8 mouse cellular contexts compared by ENCODE assay signal in the genomic region with DNA sequence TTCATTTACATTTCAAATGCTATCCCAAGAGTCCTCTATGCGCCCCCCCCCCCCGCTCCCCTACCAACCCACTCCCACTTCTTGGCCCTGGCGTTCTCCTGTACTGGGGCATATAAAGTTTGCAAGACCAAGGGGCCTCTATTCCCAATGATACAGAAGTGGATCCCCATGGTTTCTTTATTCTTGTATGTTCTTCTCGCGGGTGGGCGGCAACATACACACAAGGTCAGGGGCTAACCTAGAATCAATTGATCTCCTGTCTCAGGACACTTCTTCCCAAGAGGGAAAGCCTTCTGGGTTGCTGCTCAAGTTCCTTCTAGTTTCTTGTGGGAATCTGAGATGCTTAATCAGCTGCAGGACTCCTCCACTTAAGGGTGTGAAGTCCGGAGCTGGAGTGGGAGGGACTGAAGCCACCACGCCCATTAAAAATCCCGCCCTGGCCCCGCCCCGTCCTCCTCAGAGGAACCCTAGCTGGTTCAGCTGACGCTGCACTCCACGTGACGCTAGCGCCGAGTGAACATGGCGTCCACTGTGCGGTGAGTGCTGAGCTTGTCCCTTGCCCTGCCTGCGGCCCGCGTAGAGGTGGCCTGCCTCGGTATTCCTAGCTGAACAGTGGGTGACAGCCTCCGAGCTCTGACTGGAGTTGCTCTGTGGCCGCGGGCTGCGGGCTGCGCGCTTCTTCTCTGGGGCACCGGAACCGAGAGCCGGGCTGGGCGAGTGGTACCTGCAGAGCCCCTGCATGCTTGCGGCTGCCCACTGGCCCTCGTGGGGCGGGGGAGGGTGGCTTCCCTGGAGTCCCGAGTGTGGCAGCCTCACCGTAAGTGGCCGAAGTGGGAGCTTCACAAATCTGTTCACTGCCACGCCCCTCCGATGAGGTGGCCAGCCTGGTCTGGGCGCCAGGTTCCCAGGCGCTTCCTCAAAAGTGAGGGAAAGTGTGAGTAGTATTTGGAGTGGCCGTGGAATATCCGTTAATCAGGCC. TPM values are rescaled to one million over a fixed set of nuclear protein-coding genes. Genes with fewer than 3 reads are reported as not detected.
DNase-seq lines count a peak whose midpoint lies in the region; ATAC-seq and TF ChIP-seq lines count a peak whose summit lies in the region.

Gene Pepd (plus strand): TSS at position 461 of the 979 bp plus-strand sequence.

- TF ChIP-seq EP300 in CH12.LX (IDR thresholded peaks at IDR 0.05; ENCODE audit: low read length) = no peak

- no peak for TF ChIP-seq CTCF in CH12.LX (conservative IDR thresholded peaks at IDR 0.05 in 1 of 2, IDR thresholded peaks at IDR 0.05 in 1 of 2; ENCODE audit: low read depth in 2 of 2, low read length in 2 of 2)
- no peak for TF ChIP-seq CTCF in testis, adult 2 months (IDR thresholded peaks at IDR 0.05; ENCODE audit: control insufficient read depth, insufficient read depth, insufficient replicate concordance, low read depth, low read length)

- peak within 1 kb of the TSS; percentile 86 for H3K4me2 ChIP-seq in CH12.LX (ENCODE audit: insufficient read depth, low read depth, poor library complexity, severe bottlenecking)
- peak within 1 kb of the TSS; percentile 89 for H3K4me2 ChIP-seq in heart, embryonic 15.5 days
- peak within 1 kb of the TSS; percentile 72 for H3K4me2 ChIP-seq in liver, embryonic 16.5 days (ENCODE audit: low read depth, low read length)
- peak within 1 kb of the TSS; percentile 92 for H3K4me2 ChIP-seq in neural tube, embryonic 13.5 days

- H3K27ac ChIP-seq in CH12.LX (ENCODE audit: insufficient read depth, low read depth) = no peak within 1 kb of the TSS
- H3K27ac ChIP-seq in forebrain, embryonic 10.5 days = peak within 1 kb of the TSS; percentile 85
- H3K27ac ChIP-seq in heart, embryonic 15.5 days = no peak within 1 kb of the TSS
- H3K27ac ChIP-seq in liver, embryonic 16.5 days (ENCODE audit: low read length) = no peak within 1 kb of the TSS
- no peak within 1 kb of the TSS for H3K27ac ChIP-seq in neural tube, embryonic 13.5 days (replicated peaks)
- H3K27ac ChIP-seq in testis, adult 2 months (ENCODE audit: control insufficient read depth, insufficient read depth, low read depth, low read length) = no peak within 1 kb of the TSS

- TF ChIP-seq POLR2A in CH12.LX (IDR thresholded peaks at IDR 0.05; ENCODE audit: low read depth, low read length) = peak; percentile 88
- peak; percentile 75 for TF ChIP-seq POLR2A in testis, adult 2 months (IDR thresholded peaks at IDR 0.05; ENCODE audit: control insufficient read depth, low read depth, low read length)

- peaks cover 6% of the 10 kb centered on the region for H3K27me3 ChIP-seq in CH12.LX (replicated peaks)
- peaks cover 15% of the 10 kb centered on the region for H3K27me3 ChIP-seq in forebrain, embryonic 10.5 days (ENCODE audit: poor library complexity, severe bottlenecking)
- no peaks in the 10 kb centered on the region for H3K27me3 ChIP-seq in heart, embryonic 15.5 days
- H3K27me3 ChIP-seq in liver, embryonic 16.5 days (ENCODE audit: control insufficient read depth, insufficient read depth, low read depth, low read length) = no peaks in the 10 kb centered on the region
- 0 out of 2 replicates have a peak, but pooled peaks cover 2% of the 10 kb centered on the region for H3K27me3 ChIP-seq in neural tube, embryonic 13.5 days
- no peaks in the 10 kb centered on the region for H3K27me3 ChIP-seq in testis, adult 2 months (ENCODE audit: control insufficient read depth, insufficient read depth, low read length)

- 7% methylated on average over 44 of the region's 44 CpGs for WGBS in forebrain, embryonic 10.5 days
- WGBS in heart, embryonic 15.5 days = 6% methylated on average over 44 of the region's 44 CpGs
- WGBS in liver, embryonic 16.5 days (ENCODE audit: insufficient replicate concordance) = 7% methylated on average over 44 of the region's 44 CpGs
- 5% methylated on average over 44 of the region's 44 CpGs for WGBS in neural tube, embryonic 13.5 days

- DNase-seq in CH12.LX (ENCODE audit: extremely low read depth) = peak; percentile 91
- DNase-seq in c-Kit-positive CD71-negative TER-119-negative erythroid progenitor cells, embryonic 14.5 days (ENCODE audit: low read depth) = peak; percentile 81
- peak; percentile 95 for DNase-seq in forebrain, embryonic 10.5 days (ENCODE audit: extremely low spot score, low spot score)
- peak; percentile 94 to 96 for DNase-seq in kidney, postnatal 25 days

- dilution Hi-C loops in CH12.LX (cut with MboI; ENCODE audit: extremely low pct_ligation_motif_present, extremely low pct_unique_long_range_greater_than_20kb, low sequenced_read_pairs) = no loop called here

- peaks cover 4 to 17% of the 10 kb centered on the region in 2 experiments; a peak in 3 of 4 replicates for H3K4me1 ChIP-seq in CH12.LX (ENCODE audit: control insufficient read depth in 1 of 2, insufficient read depth in 2 of 2)
- H3K4me1 ChIP-seq in forebrain, embryonic 10.5 days = peaks cover 31% of the 10 kb centered on the region
- H3K4me1 ChIP-seq in heart, embryonic 15.5 days (replicated peaks) = peaks cover 11% of the 10 kb centered on the region
- H3K4me1 ChIP-seq in liver, embryonic 16.5 days (ENCODE audit: control insufficient read depth, low read depth, low read length) = peaks cover 11% of the 10 kb centered on the region
- H3K4me1 ChIP-seq in neural tube, embryonic 13.5 days (replicated peaks) = peaks cover 42% of the 10 kb centered on the region
- peaks cover 2% of the 10 kb centered on the region for H3K4me1 ChIP-seq in testis, adult 2 months (ENCODE audit: control insufficient read depth, insufficient read depth, low read length)

- H3K36me3 ChIP-seq in CH12.LX (replicated peaks in 1 of 2; ENCODE audit: control insufficient read depth in 1 of 2, insufficient read depth in 1 of 2, low read length in 1 of 2) = peaks cover 0 to 23% of the 10 kb centered on the region in 2 experiments
- no peaks in the 10 kb centered on the region for H3K36me3 ChIP-seq in forebrain, embryonic 10.5 days (replicated peaks)
- H3K36me3 ChIP-seq in heart, embryonic 15.5 days = no peaks in the 10 kb centered on the region
- no peaks in the 10 kb centered on the region for H3K36me3 ChIP-seq in liver, embryonic 16.5 days (ENCODE audit: control insufficient read depth, insufficient read depth)
- no peaks in the 10 kb centered on the region for H3K36me3 ChIP-seq in neural tube, embryonic 13.5 days
- no peaks in the 10 kb centered on the region for H3K36me3 ChIP-seq in testis, adult 2 months (ENCODE audit: control insufficient read depth, insufficient read depth, low read length)

- peak; percentile 92 for ATAC-seq in heart, embryonic 15.5 days (replicated peaks; ENCODE audit: insufficient number of reproducible peaks, insufficient read depth, low FRiP score, low read depth)
- ATAC-seq in liver, embryonic 16.5 days (ENCODE audit: low read depth) = peak; percentile 96
- ATAC-seq in neural tube, embryonic 13.5 days (ENCODE audit: low read depth) = peak; percentile 91

- peak within 1 kb of the TSS; percentile 63 to 89 (median 73) for H3K4me3 ChIP-seq in CH12.LX (replicated peaks in 1 of 3; ENCODE audit: low read depth in 2 of 3, low read length in 2 of 3, poor library complexity in 1 of 3)
- peak within 1 kb of the TSS; percentile 86 for H3K4me3 ChIP-seq in forebrain, embryonic 10.5 days
- peak within 1 kb of the TSS; percentile 87 for H3K4me3 ChIP-seq in heart, embryonic 15.5 days
- H3K4me3 ChIP-seq in liver, embryonic 16.5 days (ENCODE audit: low read depth, low read length) = peak within 1 kb of the TSS; percentile 69
- peak within 1 kb of the TSS; percentile 69 for H3K4me3 ChIP-seq in neural tube, embryonic 13.5 days
- H3K4me3 ChIP-seq in testis, adult 2 months (ENCODE audit: control insufficient read depth, low read depth, low read length) = peak within 1 kb of the TSS; percentile 85

- H3K79me2 ChIP-seq in CH12.LX (replicated peaks; ENCODE audit: control insufficient read depth, extremely low read depth, insufficient read depth, poor library complexity, severe bottlenecking) = no peaks in the 10 kb centered on the region

- in situ Hi-C loops in CH12.LX (cut with MboI; ENCODE audit: low pct_ligation_motif_present, low pct_unique_long_range_greater_than_20kb, low sequenced_read_pairs) = no loop called here

- H3K9ac ChIP-seq in CH12.LX (ENCODE audit: insufficient read depth, low read depth) = peak within 1 kb of the TSS; percentile 31
- H3K9ac ChIP-seq in heart, embryonic 15.5 days = peak within 1 kb of the TSS; percentile 76
- H3K9ac ChIP-seq in liver, embryonic 16.5 days (ENCODE audit: low read depth, low read length) = peak within 1 kb of the TSS; percentile 65
- peak within 1 kb of the TSS; percentile 80 for H3K9ac ChIP-seq in neural tube, embryonic 13.5 days

- no peak for TF ChIP-seq RAD21 in CH12.LX (IDR thresholded peaks at IDR 0.05; ENCODE audit: low read depth, low read length)

- H3K9me3 ChIP-seq in CH12.LX (replicated peaks; ENCODE audit: low read length) = peaks cover 4% of the 10 kb centered on the region
- no peaks in the 10 kb centered on the region for H3K9me3 ChIP-seq in forebrain, embryonic 10.5 days
- H3K9me3 ChIP-seq in heart, embryonic 15.5 days (replicated peaks) = no peaks in the 10 kb centered on the region
- no peaks in the 10 kb centered on the region for H3K9me3 ChIP-seq in liver, embryonic 16.5 days (replicated peaks; ENCODE audit: control insufficient read depth, low read length)
- H3K9me3 ChIP-seq in neural tube, embryonic 13.5 days = no peaks in the 10 kb centered on the region; the same call in 1 of the 2 replicates

TF ChIP-seq in CH12.LX, 34 proteins besides CTCF, POLR2A, EP300 and RAD21 (continues in another document):
- TF ChIP-seq MXI1 (IDR thresholded peaks at IDR 0.05; ENCODE audit: low read depth, low read length) = peak; percentile 94
- TF ChIP-seq USF1 (IDR thresholded peaks at IDR 0.05; ENCODE audit: low read depth, low read length) = peak; percentile 96
- no peak for TF ChIP-seq PAX5 (IDR thresholded peaks at IDR 0.05; ENCODE audit: low read length)
- no peak for TF ChIP-seq UBTF (IDR thresholded peaks at IDR 0.05; ENCODE audit: low read depth, low read length)
- TF ChIP-seq NRF1 (IDR thresholded peaks at IDR 0.05; ENCODE audit: low read depth, low read length) = peak; percentile 45; the same call in 1 of the 2 replicates
- peak; percentile 93 for TF ChIP-seq USF2 (conservative IDR thresholded peaks at IDR 0.05; ENCODE audit: low read depth, low read length)
- no peak for TF ChIP-seq ZMIZ1 (IDR thresholded peaks at IDR 0.05; ENCODE audit: low read depth, low read length)
- TF ChIP-seq ZNF384 (IDR thresholded peaks at IDR 0.05; ENCODE audit: low read depth, low read length) = no peak
- no peak for TF ChIP-seq SMC3 (IDR thresholded peaks at IDR 0.05; ENCODE audit: low read depth, low read length)

RNA-seq across cellular contexts. Expression of gene Pepd, which starts in this region (rescaled TPM):
- 68.3 and 68.5 TPM in 2 replicates for total RNA-seq in CH12.LX (2012; rRNA removed)
- total RNA-seq in CH12.LX (2014; rRNA removed) = 52.4 and 63.7 TPM in 2 replicates
- polyA plus RNA-seq in CH12.LX (2012; ENCODE audit: insufficient read length, low read depth) = 50.9 and 53.5 TPM in 2 replicates
- polyA plus RNA-seq in forebrain, embryonic 10.5 days (2016; fragmentation: Nextera tagmentation; extraction: Ambion mirVana) = 74.0 and 78.5 TPM in 2 replicates
- polyA plus RNA-seq in heart, embryonic 15.5 days (2015; fragmentation: Nextera tagmentation; extraction: Ambion mirVana) = 41.0 and 49.5 TPM in 2 replicates
- 54.1 and 56.0 TPM in 2 replicates for polyA plus RNA-seq in liver, embryonic 16.5 days (2015; fragmentation: Nextera tagmentation; extraction: Ambion mirVana)
- 59.8 and 64.8 TPM in 2 replicates for polyA plus RNA-seq in neural tube, embryonic 13.5 days (2015; fragmentation: Nextera tagmentation; extraction: Ambion mirVana)
- polyA plus RNA-seq in testis, adult 2 months (2012; rRNA removed) = 15.4 and 16.0 TPM in 2 replicates
